Mouse (Mus musculus) layer of hippocampus, postnatal 25 days (tissue): ENCODE results near the gene Txndc11. TPM values are rescaled to one million over a fixed set of nuclear protein-coding genes. Genes with fewer than 3 reads are reported as not detected.

Experiments
- DNase-seq, 2 experiments: peaks; one replicate each; pipeline ENCODE4 v3.0.0; 2022; ENCODE audit warnings: mixed read lengths in 2 of 2, low spot score in 1 of 2; ENCODE audit errors: extremely low spot score in 1 of 2
- microRNA-seq, 2 experiments: library from miRNA; unstranded; fragments of <30 nt; microRNA quantifications; one replicate each; pipeline ENCODE4 v1.2.0; 2021
- total RNA-seq, 2 experiments: library from RNA; stranded (reverse); gene quantifications; 2 replicates each; pipeline ENCODE4 v1.2.3; 2021

The Txndc11 gene
- total RNA-seq, 2 experiments from 2014 or later: 27.3 to 31.5 TPM

DNA sequence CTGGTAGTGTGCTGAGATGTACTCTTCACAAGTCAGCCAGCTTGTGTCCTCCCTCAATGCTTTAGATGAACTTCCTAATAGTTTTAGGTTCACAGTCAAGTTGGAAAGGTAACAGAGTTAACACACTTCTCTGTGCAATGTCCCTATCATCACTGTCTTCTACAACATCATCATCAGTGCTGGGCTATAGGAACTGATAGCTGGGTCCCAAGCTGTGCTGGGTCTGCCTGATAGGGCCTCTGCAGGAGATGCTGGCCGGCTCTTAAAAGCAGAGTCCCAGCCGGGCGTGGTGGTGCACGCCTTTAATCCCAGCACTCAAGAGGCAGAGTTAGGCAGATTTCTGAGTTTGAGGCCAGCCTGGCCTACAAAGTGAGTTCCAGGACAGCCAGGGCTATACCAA, 103.6 kb downstream of the Txndc11 start:
- no peak for DNase-seq

GRCm38 (mm10) chr16:11028206-11028605, 106.2 kb downstream of the Txndc11 start:
- no peak for DNase-seq

Small RNA genes lying within 50 kb of the gene (microRNA-seq; reads per million reads assigned to microRNA genes)
- gene Gm23935: 7.5 to 8.4 reads per million in 2 experiments

Other genes starting within 250 kb of the Txndc11 start
- 100 to 1,000 TPM; 166 to 177 TPM for gene Snn, start 73.7 kb downstream of the Txndc11 start, total RNA-seq
- gene Litaf, start 68.5 kb downstream of the Txndc11 start, total RNA-seq: 10 to 100 TPM; 15.3 to 19.8 TPM
- gene Zc3h7a, start 41.7 kb upstream of the Txndc11 start, total RNA-seq: 10 to 100 TPM; 58.0 to 80.6 TPM
- 10 to 100 TPM; 54.1 to 55.0 TPM for gene Rsl1d1, start 68.7 kb upstream of the Txndc11 start, total RNA-seq
- 10 to 100 TPM; 84.3 to 89.9 TPM for gene Gspt1, start 119.7 kb upstream of the Txndc11 start, total RNA-seq
- gene Tnfrsf17, start 179.2 kb upstream of the Txndc11 start, total RNA-seq: not detected
- gene Snx29, start 188.3 kb upstream of the Txndc11 start, total RNA-seq: 10 to 100 TPM; 25.0 to 31.5 TPM